Mouse (Mus musculus): Measurements from ENCODE around the gene Cyp2u1. TPM values are rescaled to one million over a fixed set of nuclear protein-coding genes. Genes with fewer than 3 reads are reported as not detected.

Cyp2u1 gene
- polyA plus RNA-seq, 1 experiment from 2014 or later, result 6.5 TPM

DNA sequence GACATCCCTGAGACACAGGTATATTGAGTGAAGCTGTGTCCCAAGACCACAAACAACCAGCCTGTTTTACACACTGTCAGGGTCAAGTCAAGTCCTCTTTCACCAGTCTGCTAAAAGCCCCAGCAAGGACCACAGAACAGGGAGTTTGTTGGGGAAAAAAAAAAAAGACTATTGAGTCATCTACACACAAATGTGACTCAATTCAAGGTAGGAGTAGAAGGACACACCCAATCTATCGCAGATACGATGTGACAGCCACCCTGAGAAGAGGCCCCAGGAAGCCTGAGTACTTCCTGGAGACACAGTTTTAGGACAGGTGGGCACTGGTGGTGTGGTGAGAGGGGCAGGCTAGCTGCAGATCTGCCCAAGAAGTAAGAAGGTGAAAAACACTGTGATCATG is 52.7 kb downstream of the Cyp2u1 start:
- no peaks in the 10 kb centered on the region for H3K4me1 ChIP-seq (replicated peaks)
- H3K9me3 ChIP-seq, result no peaks in the 10 kb centered on the region
- no peak overlapping the region for H3K4me2 ChIP-seq
- no peak overlapping the region for H3K4me3 ChIP-seq
- 0 out of 2 replicates have a peak, but pooled peaks cover 5% of the 10 kb centered on the region for H3K36me3 ChIP-seq
- no peak for ATAC-seq (ENCODE audit: low read depth)
- H3K27ac ChIP-seq (replicated peaks), result no peak overlapping the region
- H3K9ac ChIP-seq, result no peak overlapping the region
- H3K27me3 ChIP-seq, result no peaks in the 10 kb centered on the region
- 96% methylated on average over 2 of the region's 2 CpGs for WGBS

DNA sequence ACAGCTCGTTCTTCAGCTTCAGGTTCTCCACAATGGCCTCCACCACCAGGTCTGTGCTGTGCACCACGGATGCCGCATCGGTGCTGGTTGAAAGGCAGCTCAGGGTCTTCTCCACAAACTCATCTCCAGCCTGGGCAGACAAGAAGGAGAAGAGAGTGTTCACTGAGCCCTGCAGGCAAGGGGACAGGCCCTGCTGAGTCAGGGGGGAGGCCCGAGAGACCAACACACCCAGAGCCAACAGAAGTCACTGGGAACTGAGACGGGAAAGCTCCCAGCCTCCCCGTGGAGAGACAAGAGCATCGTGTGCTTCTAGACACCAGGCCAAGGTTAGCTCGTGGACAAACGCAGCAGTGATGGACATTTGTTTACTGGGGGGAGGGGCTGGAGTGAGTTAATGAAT is 54.6 kb downstream of the Cyp2u1 start:
- Histone ChIP-seq H3K9ac (no peak overlapping the region), H3K27ac (replicated peaks) (no peak overlapping the region), H3K4me1 (replicated peaks) (peaks cover 7% of the 10 kb centered on the region; the same call in 1 of the 2 replicates), H3K27me3 (no peaks in the 10 kb centered on the region), H3K36me3 (no peaks in the 10 kb centered on the region), H3K4me3 (no peak overlapping the region), H3K4me2 (no peak overlapping the region), H3K9me3 (no peaks in the 10 kb centered on the region)
- WGBS, result 86% methylated on average over 10 of the region's 10 CpGs
- ATAC-seq (ENCODE audit: low read depth), result no peak

DNA sequence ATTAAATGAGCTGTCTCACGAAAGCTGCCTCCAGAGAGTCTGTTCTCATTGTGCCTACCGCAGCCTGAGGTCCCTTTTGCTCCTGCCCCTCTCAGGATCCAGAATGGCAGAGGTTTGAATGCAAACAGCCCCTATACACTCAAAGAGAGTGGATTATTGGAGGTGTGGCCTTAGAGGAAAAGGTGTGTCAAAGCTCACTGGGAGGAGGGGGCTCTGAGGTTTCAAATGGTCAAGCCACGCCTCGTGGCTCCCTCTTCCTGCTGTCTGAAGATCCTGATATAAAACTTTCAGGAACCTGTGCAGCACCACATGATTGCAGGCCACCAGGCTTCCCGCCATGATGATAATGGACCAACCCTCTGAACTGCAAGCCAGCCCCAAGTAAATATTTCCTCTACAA is 55.2 kb downstream of the Cyp2u1 start:
- ATAC-seq (ENCODE audit: low read depth), result no peak
- no peak overlapping the region for H3K27ac ChIP-seq (replicated peaks)
- H3K4me3 ChIP-seq, result no peak overlapping the region
- H3K9ac ChIP-seq, result no peak overlapping the region
- no peaks in the 10 kb centered on the region for H3K27me3 ChIP-seq
- WGBS, result 88% methylated on average over 5 of the region's 5 CpGs
- H3K36me3 ChIP-seq, result no peaks in the 10 kb centered on the region
- no peaks in the 10 kb centered on the region for H3K9me3 ChIP-seq
- H3K4me1 ChIP-seq (replicated peaks), result peaks cover 7% of the 10 kb centered on the region; the same call in 1 of the 2 replicates
- no peak overlapping the region for H3K4me2 ChIP-seq

DNA sequence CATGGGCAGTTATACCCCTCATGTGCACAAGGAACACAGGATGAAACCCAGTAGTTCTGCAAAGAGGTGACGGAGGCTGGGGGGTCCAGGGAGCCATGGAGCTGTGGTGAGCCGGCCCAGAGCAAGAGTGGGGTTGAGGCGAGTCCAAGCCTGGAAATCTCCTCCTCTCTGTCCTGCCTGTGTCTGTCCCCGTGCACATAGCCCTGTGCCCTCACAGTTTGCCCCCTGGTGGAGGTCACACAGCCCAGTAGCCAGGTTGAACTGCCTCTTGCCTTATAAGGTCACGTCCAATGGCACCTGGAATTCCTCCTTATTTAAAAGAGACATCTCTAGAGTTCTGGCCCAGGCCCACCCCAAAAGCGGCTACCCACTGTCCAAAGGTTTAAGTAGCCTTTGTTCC is 55.6 kb downstream of the Cyp2u1 start:
- no peaks in the 10 kb centered on the region for H3K36me3 ChIP-seq
- ATAC-seq (ENCODE audit: low read depth), result no peak
- 85% methylated on average over 6 of the region's 6 CpGs for WGBS
- H3K27me3 ChIP-seq, result no peaks in the 10 kb centered on the region
- no peak overlapping the region for H3K27ac ChIP-seq (replicated peaks)
- no peak overlapping the region for H3K4me2 ChIP-seq
- H3K9ac ChIP-seq, result no peak overlapping the region
- H3K4me1 ChIP-seq (replicated peaks), result peaks cover 7% of the 10 kb centered on the region; the same call in 1 of the 2 replicates
- no peaks in the 10 kb centered on the region for H3K9me3 ChIP-seq
- no peak overlapping the region for H3K4me3 ChIP-seq

DNA sequence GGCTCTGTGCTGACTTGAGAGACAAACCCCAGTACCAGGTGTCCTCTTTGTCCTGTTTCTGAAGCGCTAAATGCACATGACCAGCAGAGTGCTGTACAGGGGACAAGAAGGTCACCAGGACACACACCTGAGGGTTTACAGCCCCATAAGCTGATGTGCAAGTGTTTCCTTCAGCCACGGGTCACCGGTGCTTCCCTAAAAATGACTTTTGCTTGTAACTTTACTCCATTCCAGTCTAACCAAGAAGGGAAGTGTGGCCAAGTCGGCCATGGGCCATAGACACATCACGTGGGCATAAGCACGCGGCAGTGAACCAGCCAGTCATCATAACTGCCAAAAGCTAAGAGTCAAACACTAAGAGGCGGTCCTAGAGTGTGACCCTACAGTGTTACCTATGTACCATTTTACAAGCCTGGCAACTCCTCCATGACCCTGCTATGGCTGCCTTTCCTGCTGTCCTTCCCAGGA is 56.4 kb downstream of the Cyp2u1 start:
- Histone ChIP-seq H3K4me1 (replicated peaks) (peaks cover 7% of the 10 kb centered on the region; the same call in 1 of the 2 replicates), H3K27me3 (no peaks in the 10 kb centered on the region), H3K4me3 (no peak overlapping the region), H3K9me3 (no peaks in the 10 kb centered on the region), H3K9ac (no peak overlapping the region), H3K36me3 (no peaks in the 10 kb centered on the region), H3K27ac (replicated peaks) (no peak overlapping the region), H3K4me2 (no peak overlapping the region)
- WGBS, result 93% methylated on average over 8 of the region's 8 CpGs
- ATAC-seq (ENCODE audit: low read depth), result no peak

DNA sequence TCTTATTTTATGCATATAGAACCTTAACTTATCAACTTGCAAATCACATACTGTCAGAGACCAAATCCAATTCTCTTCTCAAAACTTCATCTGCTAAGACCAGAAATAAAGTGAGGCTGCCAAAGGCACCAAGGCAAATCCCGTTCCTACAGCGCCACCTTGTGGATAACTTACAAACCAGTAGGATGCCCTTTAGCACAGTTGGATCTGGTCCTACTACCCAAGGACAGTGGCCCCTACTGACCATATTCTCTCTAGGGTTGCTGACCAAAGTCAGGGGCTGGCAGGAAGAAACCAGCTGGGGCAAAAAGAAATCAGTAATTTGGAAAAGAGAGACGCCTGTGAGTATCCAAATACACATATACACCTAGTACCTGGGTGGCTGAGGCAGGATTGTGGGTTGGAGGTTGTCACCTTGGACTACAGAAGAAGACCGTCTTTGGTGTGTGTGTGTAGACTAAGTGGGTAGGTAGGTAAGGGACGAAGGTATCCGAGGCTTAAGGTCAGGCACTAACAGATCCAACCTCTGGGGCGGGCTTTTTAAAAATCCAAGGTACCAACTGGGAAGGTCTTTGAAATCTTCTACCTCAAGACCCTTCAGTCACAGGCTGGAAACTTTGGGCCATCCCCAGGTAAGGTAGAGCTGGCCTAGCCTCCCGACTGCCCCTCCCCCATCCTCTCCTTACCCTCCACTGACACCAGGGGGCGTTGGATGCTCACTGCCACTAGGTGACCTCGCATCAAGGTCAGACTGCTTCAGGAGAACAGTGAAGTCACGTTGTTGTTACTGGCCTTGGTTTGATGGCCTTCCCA is 57.1 kb downstream of the Cyp2u1 start:
- no peak overlapping the region for H3K27ac ChIP-seq (replicated peaks)
- H3K4me3 ChIP-seq, result no peak overlapping the region
- H3K9ac ChIP-seq, result no peak overlapping the region
- H3K4me1 ChIP-seq (replicated peaks), result peaks cover 7% of the 10 kb centered on the region; the same call in 1 of the 2 replicates
- H3K4me2 ChIP-seq, result no peak overlapping the region
- H3K27me3 ChIP-seq, result no peaks in the 10 kb centered on the region
- no peaks in the 10 kb centered on the region for H3K9me3 ChIP-seq
- 58% methylated on average over 11 of the region's 11 CpGs for WGBS
- no peaks in the 10 kb centered on the region for H3K36me3 ChIP-seq
- ATAC-seq (ENCODE audit: low read depth), result peak; percentile 63; the same call in 1 of the 2 replicates

Other genes with a start within 250 kb of the Cyp2u1 start
- 7.7 and 12.3 TPM in 2 replicates for gene Lef1, start 192.8 kb downstream of the Cyp2u1 start, polyA plus RNA-seq (2015; fragmentation: Nextera tagmentation; extraction: Ambion mirVana)
- 34.4 and 37.1 TPM in 2 replicates for gene Hadh, start 31.1 kb downstream of the Cyp2u1 start, polyA plus RNA-seq (2015; fragmentation: Nextera tagmentation; extraction: Ambion mirVana)
- 0.85 and 1.1 TPM in 2 replicates for gene Sgms2, start 188.2 kb upstream of the Cyp2u1 start, polyA plus RNA-seq (2015; fragmentation: Nextera tagmentation; extraction: Ambion mirVana)

Measured in neural tube, embryonic 13.5 days (tissue).